Mouse (Mus musculus): ENCODE results near the gene Cltb.

- TF ChIP-seq CTCF (IDR thresholded peaks at IDR 0.05; ENCODE audit: extremely low read depth, insufficient read depth, insufficient read length, insufficient replicate concordance) (no peak), POLR2A (IDR thresholded peaks at IDR 0.05; ENCODE audit: low read depth, low read length) (no peak)
Observed at GRCm38 (mm10) chr13:54570736-54571135, 40.4 kb downstream of the Cltb start.
